Mouse (Mus musculus) large intestine, adult 2 months (tissue): ENCODE results near the gene Zfp981. TPM values are rescaled to one million over a fixed set of nuclear protein-coding genes. Genes with fewer than 3 reads are reported as not detected.
"Not testable (repeated sequence)": the region's sequence is repeated elsewhere in the genome, so short reads cannot be mapped to it uniquely, and the experiment has no call there.

Source experiments
- DNase-seq: peaks from one replicate; pipeline ENCODE4 v3.0.0-alpha.2; 2012; ENCODE audit warnings: low read depth, low spot score
- WGBS: fragments of 180-500 bp; shearing (Covaris S2); methylation state at CpG from one replicate; pipeline ENCODE4 v1.1.7; 2018; 5-methylcytosine and 5-hydroxymethylcytosine counted together
- polyA plus RNA-seq: library from polyadenylated mRNA; depleted of rRNA; stranded (reverse); fragments of >200 nt; gene quantifications from 2 replicates; pipeline ENCODE4 v1.2.3, GENCODE M21; 2012

Gene Zfp981
- polyA plus RNA-seq, 1 experiment: not detected

DNA sequence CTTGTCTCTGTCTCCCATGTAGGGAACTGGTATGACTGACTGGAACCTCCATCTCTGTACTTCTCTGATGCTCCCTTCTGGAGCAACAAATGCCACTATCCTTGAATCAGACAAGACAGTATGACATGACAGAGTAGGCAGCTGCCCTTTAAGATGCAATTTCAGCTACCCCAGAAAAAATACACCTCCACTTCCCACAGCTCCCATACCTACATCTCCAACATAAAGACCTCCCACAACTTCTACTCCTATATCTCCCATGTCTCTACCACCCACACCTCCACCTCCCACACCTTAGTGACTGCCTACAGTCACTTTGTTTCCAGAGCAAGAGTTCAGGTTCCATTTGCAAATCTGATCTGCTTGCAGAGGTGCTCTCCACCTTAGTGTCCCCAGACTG is 17.2 kb upstream of the Zfp981 start:
- DNase-seq: not testable (repeated sequence)

DNA sequence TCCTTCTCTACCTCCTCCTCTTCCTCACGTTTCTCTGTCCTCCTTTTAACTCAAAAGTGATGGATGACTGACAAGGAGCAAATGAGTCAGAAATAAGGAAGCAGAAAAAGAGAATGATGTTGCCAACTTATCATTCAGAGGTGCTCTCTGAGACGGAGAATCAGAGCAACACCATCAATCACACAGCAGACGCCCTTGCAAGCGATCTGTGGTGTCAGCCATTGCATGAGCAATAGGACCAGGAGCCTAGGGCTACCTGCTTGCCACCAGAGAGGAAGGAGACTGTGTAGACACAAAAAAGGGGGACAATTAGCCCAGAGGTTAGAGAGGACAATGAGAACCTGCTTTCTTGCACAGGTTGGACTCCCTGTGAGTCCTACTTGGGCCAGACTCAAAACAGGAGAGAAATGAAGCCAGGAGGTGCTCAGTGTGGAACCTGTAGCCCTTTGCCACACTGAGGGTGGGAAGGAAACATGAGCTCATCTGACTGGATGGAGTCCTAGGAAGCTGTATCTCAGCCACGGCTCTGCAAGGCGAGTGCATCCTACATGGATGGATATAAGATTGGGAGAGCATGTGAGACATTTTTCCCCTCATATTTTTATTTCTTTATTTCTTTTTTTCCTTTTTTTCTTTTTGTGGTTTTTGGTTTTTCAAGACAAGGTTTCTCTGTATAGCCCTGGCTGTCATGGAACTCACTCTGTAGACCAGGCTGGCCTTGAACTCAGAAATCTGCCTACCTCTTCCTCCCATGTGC is 16.5 kb upstream of the Zfp981 start:
- WGBS: 63% methylated on average over 6 of the region's 6 CpGs
- DNase-seq: not testable (repeated sequence)

- 61% methylated on average over 1 of the region's 1 CpGs for WGBS
- DNase-seq: not testable (repeated sequence)
Measured at GRCm38 (mm10) chr4:146486753-146487152, 15.1 kb upstream of the Zfp981 start.

DNA sequence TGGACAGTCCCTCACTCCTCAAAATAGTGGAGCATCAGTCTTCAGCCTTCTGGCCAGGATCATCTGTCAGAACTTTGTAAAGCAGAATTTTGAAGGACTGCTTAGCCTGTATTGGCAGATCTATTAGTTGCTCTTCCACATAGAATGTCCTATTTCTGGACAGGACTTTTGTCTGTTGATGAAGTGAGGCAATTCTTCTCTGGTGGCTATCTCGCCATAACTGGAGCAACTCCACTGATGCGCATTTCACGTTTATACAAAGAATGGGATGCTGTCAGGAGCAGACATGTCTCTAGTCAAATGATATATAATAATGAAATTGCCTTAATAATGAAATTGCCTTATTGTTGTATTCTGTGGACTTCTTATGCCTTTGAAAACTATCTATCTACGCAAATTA is 12.6 kb upstream of the Zfp981 start:
- 73% methylated on average over 4 of the region's 4 CpGs for WGBS
- DNase-seq: not testable (repeated sequence)

GRCm38 (mm10) chr4:146491993-146492392 is 9.8 kb upstream of the Zfp981 start:
- DNase-seq: not testable (repeated sequence)
- 81% methylated on average over 1 of the region's 1 CpGs for WGBS

- DNase-seq: no peak
Measured at GRCm38 (mm10) chr4:146492439-146492838, 9.4 kb upstream of the Zfp981 start.

DNA sequence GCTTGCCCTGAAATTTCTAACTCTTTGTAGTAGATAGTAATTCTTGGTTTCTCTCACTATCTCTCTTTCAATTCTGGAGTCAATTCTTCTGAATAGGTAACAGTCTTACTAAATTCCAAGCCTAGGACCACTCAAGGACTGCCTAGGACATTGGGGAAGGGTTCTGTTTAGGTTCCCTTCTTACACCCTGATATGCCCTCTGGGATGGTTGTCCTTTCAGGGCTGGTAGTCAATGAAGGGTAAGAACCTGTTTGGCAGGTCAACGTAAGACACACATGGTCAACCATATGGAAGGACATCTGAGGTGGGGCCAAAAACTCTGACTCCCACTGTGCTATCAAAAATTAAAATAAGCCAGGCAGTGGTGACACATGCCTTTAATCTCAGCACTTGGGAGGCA is 9.0 kb upstream of the Zfp981 start:
- no peak for DNase-seq
- WGBS: 40% methylated on average over 1 of the region's 1 CpGs

GRCm38 (mm10) chr4:146493319-146493907 is 8.4 kb upstream of the Zfp981 start:
- WGBS: 83% methylated on average over 6 of the region's 6 CpGs
- DNase-seq: not testable (repeated sequence)

DNA sequence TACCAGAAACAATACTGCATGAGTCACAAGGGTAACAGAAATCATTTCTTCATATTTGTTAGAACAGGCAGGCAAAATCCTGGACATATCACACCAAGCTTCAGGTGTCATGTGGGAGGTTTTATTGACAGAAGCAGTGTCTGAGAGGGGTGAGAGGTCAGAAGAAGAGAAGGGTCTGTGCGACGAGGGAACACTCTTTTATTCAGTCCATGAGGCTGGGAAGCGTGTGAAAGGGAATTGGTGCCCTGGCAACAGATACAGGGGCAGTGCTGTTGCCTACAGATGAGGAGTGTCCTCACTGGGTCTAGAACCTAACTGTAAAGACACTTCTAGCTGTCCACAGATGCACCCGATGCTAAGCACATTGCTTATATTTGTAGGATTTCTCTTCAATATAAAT is 6.8 kb upstream of the Zfp981 start:
- WGBS: 61% methylated on average over 4 of the region's 4 CpGs
- no peak for DNase-seq

DNA sequence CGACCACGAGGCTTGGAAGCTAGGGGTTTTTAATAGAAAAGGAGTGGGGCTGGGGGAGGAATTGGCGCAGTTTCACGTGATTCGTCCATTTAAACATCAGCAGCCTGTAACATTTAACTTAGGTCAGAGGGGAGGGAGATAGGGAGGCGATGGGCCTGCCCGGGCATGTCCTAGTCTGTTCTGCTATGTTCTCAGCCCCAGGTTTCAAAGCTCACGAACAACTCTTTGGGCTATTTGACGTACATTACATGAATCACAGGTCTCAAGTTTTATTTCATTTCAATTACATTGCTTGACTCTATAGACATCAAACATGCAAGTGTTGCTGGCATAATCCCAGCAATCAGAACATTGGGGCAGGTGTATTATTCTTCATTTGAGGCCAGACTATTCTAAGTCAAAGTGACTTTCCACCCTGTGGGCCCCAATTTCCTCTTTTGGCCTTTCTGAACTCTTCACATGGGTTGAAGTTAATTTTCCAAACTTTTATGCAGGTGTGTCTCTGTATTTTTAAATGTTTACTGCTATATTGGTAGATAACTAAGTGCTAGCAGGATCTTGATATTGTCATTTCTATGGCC is 4.0 kb upstream of the Zfp981 start:
- DNase-seq: not testable (repeated sequence)
- 77% methylated on average over 9 of the region's 9 CpGs for WGBS

GRCm38 (mm10) chr4:146509029-146509428 is 7.2 kb downstream of the Zfp981 start:
- 95% methylated on average over 23 of the region's 24 CpGs for WGBS

GRCm38 (mm10) chr4:146511871-146512270 is 10.0 kb downstream of the Zfp981 start:
- DNase-seq: not testable (repeated sequence)

More at GRCm38 (mm10) chr4:146509029-146509428, 7.2 kb downstream of the Zfp981 start:
- not testable (repeated sequence) for DNase-seq

GRCm38 (mm10) chr4:146516474-146516873 is 14.6 kb downstream of the Zfp981 start:
- DNase-seq: no peak
- WGBS: 41% methylated on average over 1 of the region's 1 CpGs

- 50% methylated on average over 2 of the region's 2 CpGs for WGBS
- not testable (repeated sequence) for DNase-seq
Measured at GRCm38 (mm10) chr4:146517150-146517549, 15.3 kb downstream of the Zfp981 start.

GRCm38 (mm10) chr4:146520723-146521122 is 18.9 kb downstream of the Zfp981 start:
- DNase-seq: no peak
- WGBS: 79% methylated on average over 2 of the region's 2 CpGs

- WGBS: 84% methylated on average over 4 of the region's 4 CpGs
- DNase-seq: no peak
Measured at GRCm38 (mm10) chr4:146534574-146534973, 32.7 kb downstream of the Zfp981 start.

DNA sequence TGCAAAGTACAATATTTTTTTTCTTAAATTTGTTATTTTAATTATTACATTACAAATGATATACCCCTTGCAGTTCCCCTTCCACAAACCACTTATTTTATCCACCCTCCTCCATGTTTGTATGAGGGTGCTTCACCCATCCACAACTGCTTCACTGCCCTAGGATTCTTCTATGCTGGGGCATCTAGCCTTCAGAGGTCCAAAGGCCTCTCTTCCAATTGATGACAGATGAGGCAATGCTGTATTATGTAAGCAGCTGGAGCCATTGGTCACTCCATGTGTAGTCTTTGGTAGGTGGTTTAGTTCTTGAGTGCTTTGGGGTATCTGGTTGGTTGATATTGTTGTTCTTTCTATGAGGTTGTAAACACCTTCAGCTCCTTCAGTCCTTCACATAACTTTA is 34.1 kb downstream of the Zfp981 start:
- DNase-seq: no peak

DNA sequence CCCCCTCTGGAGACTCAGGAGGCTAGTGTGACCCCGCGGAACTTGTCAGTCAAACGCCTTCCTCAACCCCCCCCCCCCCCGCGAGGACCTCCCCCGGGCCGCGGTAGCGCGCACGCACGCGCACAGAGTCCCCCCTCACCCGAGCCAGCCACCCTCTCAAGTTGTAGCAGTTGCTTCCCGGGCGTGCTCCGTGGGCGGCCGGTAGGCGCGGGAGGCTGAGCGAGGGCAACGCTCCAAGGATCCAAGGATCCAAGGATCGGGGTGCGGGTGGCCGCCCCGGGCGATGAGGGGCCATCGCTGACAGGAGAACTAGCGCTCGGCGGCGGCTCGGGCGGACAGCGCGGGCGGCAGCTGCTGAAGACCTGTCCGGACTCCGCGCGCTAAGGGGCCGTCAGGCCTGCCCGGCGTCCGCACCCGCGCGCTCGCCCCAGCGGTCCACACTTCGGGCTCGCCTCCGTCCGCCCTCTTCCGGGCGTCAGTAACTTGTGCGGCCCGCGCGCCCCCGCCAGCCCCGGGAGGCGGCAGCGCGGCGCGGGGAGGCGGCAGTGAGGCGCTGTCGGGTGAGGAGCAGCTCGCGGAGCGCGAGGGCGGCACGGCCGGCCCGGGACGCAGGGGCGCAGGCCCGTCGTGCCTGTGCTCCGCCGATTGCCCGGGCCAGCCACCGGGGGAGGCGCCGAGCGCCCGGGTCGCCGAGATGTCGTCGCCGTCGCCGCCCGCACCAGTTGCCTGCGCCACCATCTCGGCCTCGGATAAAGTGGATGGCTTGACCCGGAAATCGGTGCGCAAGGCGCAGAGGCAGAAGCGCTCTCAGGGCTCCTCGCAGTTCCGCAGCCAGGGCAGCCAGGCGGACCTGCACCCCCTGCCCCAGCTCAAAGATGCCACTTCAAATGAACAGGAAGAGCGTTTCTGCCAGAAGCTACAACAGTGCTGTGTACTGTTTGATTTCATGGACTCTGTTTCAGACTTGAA is 78.4 kb downstream of the Zfp981 start:
- not testable (repeated sequence) for DNase-seq
- WGBS: 5% methylated on average over 8 of the region's 111 CpGs
